Mouse (Mus musculus): ENCODE data around the gene Cxxc4. TPM values are rescaled to one million over a fixed set of nuclear protein-coding genes. Genes with fewer than 3 reads are reported as not detected.
"Not testable (repeated sequence)": the region's sequence is repeated elsewhere in the genome, so short reads cannot be mapped to it uniquely, and the experiment has no call there.

The Cxxc4 gene
- 10 to 100 TPM; 13.2 to 17.3 (median 15.0) TPM for total RNA-seq (2022)

GRCm38 (mm10) chr3:134236414-134237112 is at the start of gene Cxxc4:
TSS of gene Cxxc4 (plus strand) at chr3:134236484.
- DNase-seq (ENCODE audit: low spot score in 2 of 2) = no peak

GRCm38 (mm10) chr3:134188979-134189946 is 47.0 kb upstream of the Cxxc4 start:
- DNase-seq (ENCODE audit: low spot score in 2 of 2) = no peak

GRCm38 (mm10) chr3:134190046-134190445 is 46.2 kb upstream of the Cxxc4 start:
- DNase-seq (ENCODE audit: low spot score in 2 of 2) = no peak

- DNase-seq (ENCODE audit: low spot score in 2 of 2) = no peak
Measured at GRCm38 (mm10) chr3:134199892-134200291, 36.4 kb upstream of the Cxxc4 start.

GRCm38 (mm10) chr3:134206624-134207023 is 29.7 kb upstream of the Cxxc4 start:
- DNase-seq (ENCODE audit: low spot score in 2 of 2) = no peak

- DNase-seq (ENCODE audit: low spot score in 2 of 2) = no peak
Measured at GRCm38 (mm10) chr3:134210950-134211349, 25.3 kb upstream of the Cxxc4 start.

- not testable (repeated sequence) for DNase-seq (ENCODE audit: low spot score in 2 of 2)
Measured at GRCm38 (mm10) chr3:134219881-134220280, 16.4 kb upstream of the Cxxc4 start.

GRCm38 (mm10) chr3:134221002-134221401 is 15.3 kb upstream of the Cxxc4 start:
- DNase-seq (ENCODE audit: low spot score in 2 of 2) = no peak

- no peak for DNase-seq (ENCODE audit: low spot score in 2 of 2)
Measured at GRCm38 (mm10) chr3:134222593-134222992, 13.7 kb upstream of the Cxxc4 start.

GRCm38 (mm10) chr3:134223956-134224355 is 12.3 kb upstream of the Cxxc4 start:
- no peak for DNase-seq (ENCODE audit: low spot score in 2 of 2)

GRCm38 (mm10) chr3:134225928-134226327 is 10.4 kb upstream of the Cxxc4 start:
- DNase-seq (ENCODE audit: low spot score in 2 of 2) = no peak

- no peak for DNase-seq (ENCODE audit: low spot score in 2 of 2)
Measured at GRCm38 (mm10) chr3:134232753-134233152, 3.5 kb upstream of the Cxxc4 start.

GRCm38 (mm10) chr3:134235491-134236413 is 532 bp upstream of the Cxxc4 start:
- peak; percentile 38 to 39 for DNase-seq (ENCODE audit: low spot score in 2 of 2)

- no peak for DNase-seq (ENCODE audit: low spot score in 2 of 2)
Measured at GRCm38 (mm10) chr3:134237113-134237805, 975 bp downstream of the Cxxc4 start.

- no peak for DNase-seq (ENCODE audit: low spot score in 2 of 2)
Measured at GRCm38 (mm10) chr3:134238621-134239310, 2.5 kb downstream of the Cxxc4 start.

- DNase-seq (ENCODE audit: low spot score in 2 of 2) = peak; percentile 51 to 67
Measured at GRCm38 (mm10) chr3:134239321-134239970, 3.2 kb downstream of the Cxxc4 start.

- peak; percentile 67 to 73 for DNase-seq (ENCODE audit: low spot score in 2 of 2)
Measured at GRCm38 (mm10) chr3:134239971-134240717, 3.9 kb downstream of the Cxxc4 start.

GRCm38 (mm10) chr3:134240718-134241025 is 4.4 kb downstream of the Cxxc4 start:
- DNase-seq (ENCODE audit: low spot score in 2 of 2) = no peak
